Comparison of ENCODE assay signal across 8 mouse cellular contexts in genomic region chr7:121706411-121707072, GRCm38 (mm10). TPM values are rescaled to one million over a fixed set of nuclear protein-coding genes. Genes with fewer than 3 reads are reported as not detected.
A peak's percentile ranks its signal among the peaks of the same experiment; 100 is the strongest.
DNase-seq lines count a peak whose midpoint lies in the region; ATAC-seq and TF ChIP-seq lines count a peak whose summit lies in the region.

No protein-coding gene starts in this region.

- peaks cover 15% of the 10 kb centered on the region for H3K27me3 ChIP-seq in CH12.LX (replicated peaks)
- peaks cover 30% of the 10 kb centered on the region for H3K27me3 ChIP-seq in erythroblast, embryonic 14.5 days (ENCODE audit: control insufficient read depth)
- H3K27me3 ChIP-seq in heart, embryonic 15.5 days = peaks cover 11% of the 10 kb centered on the region; the same call in 1 of the 2 replicates
- no peaks in the 10 kb centered on the region for H3K27me3 ChIP-seq in neural tube, embryonic 14.5 days (ENCODE audit: control insufficient read depth, insufficient read depth, low read length)
- H3K27me3 ChIP-seq in thymus, adult 2 months (ENCODE audit: control insufficient read depth, insufficient read depth, low read length) = no peaks in the 10 kb centered on the region

- peak; percentile 57 for ATAC-seq in heart, embryonic 15.5 days (replicated peaks; ENCODE audit: insufficient number of reproducible peaks, insufficient read depth, low FRiP score, low read depth)
- ATAC-seq in neural tube, embryonic 14.5 days (ENCODE audit: low read depth) = peak; percentile 34

- peak overlapping the region; percentile 67 to 93 (median 83) for H3K4me3 ChIP-seq in CH12.LX (replicated peaks in 1 of 3; ENCODE audit: low read depth in 2 of 3, low read length in 2 of 3, poor library complexity in 1 of 3)
- H3K4me3 ChIP-seq in erythroblast, embryonic 14.5 days (replicated peaks) = peak overlapping the region; percentile 86
- H3K4me3 ChIP-seq in heart, embryonic 15.5 days = peak overlapping the region; percentile 68
- H3K4me3 ChIP-seq in neural tube, embryonic 14.5 days (ENCODE audit: low read depth, low read length) = peak overlapping the region; percentile 93
- H3K4me3 ChIP-seq in thymus, adult 2 months (ENCODE audit: control insufficient read depth, insufficient read depth, low read length) = peak overlapping the region; percentile 75

- H3K9me3 ChIP-seq in CH12.LX (replicated peaks; ENCODE audit: low read length) = no peaks in the 10 kb centered on the region
- H3K9me3 ChIP-seq in erythroblast, embryonic 14.5 days (ENCODE audit: control insufficient read depth, low read length) = no peaks in the 10 kb centered on the region
- no peaks in the 10 kb centered on the region for H3K9me3 ChIP-seq in heart, embryonic 15.5 days (replicated peaks)
- no peaks in the 10 kb centered on the region for H3K9me3 ChIP-seq in neural tube, embryonic 14.5 days (ENCODE audit: control insufficient read depth, low read length)

- H3K79me2 ChIP-seq in CH12.LX (replicated peaks; ENCODE audit: control insufficient read depth, extremely low read depth, insufficient read depth, poor library complexity, severe bottlenecking) = peaks cover 15% of the 10 kb centered on the region

- WGBS in heart, embryonic 15.5 days = under 1% methylated on average over 68 of the region's 77 CpGs
- under 1% methylated on average over 62 of the region's 77 CpGs for WGBS in neural tube, embryonic 14.5 days
- WGBS in thymus, adult 2 months = 4% methylated on average over 77 of the region's 77 CpGs

- peaks cover 0 to 27% of the 10 kb centered on the region in 2 experiments for H3K36me3 ChIP-seq in CH12.LX (replicated peaks in 1 of 2; ENCODE audit: control insufficient read depth in 1 of 2, insufficient read depth in 1 of 2, low read length in 1 of 2)
- H3K36me3 ChIP-seq in erythroblast, embryonic 14.5 days (ENCODE audit: control insufficient read depth) = peaks cover 27% of the 10 kb centered on the region
- H3K36me3 ChIP-seq in heart, embryonic 15.5 days = no peaks in the 10 kb centered on the region
- H3K36me3 ChIP-seq in neural tube, embryonic 14.5 days (ENCODE audit: control insufficient read depth, insufficient read depth, low read length) = no peaks in the 10 kb centered on the region
- no peaks in the 10 kb centered on the region for H3K36me3 ChIP-seq in thymus, adult 2 months (ENCODE audit: control insufficient read depth, insufficient read depth, low read length)

- TF ChIP-seq CTCF in CH12.LX (conservative IDR thresholded peaks at IDR 0.05 in 1 of 2, IDR thresholded peaks at IDR 0.05 in 1 of 2; ENCODE audit: low read depth in 2 of 2, low read length in 2 of 2) = no peak
- no peak for TF ChIP-seq CTCF in brain, embryonic 14.5 days (IDR thresholded peaks at IDR 0.05; ENCODE audit: borderline replicate concordance, extremely low read depth, insufficient read depth, insufficient read length)
- TF ChIP-seq CTCF in thymus, adult 2 months (IDR thresholded peaks at IDR 0.05; ENCODE audit: borderline replicate concordance, control insufficient read depth, extremely low read depth, insufficient read depth, low read length, poor library complexity) = no peak

- TF ChIP-seq POLR2A in CH12.LX (IDR thresholded peaks at IDR 0.05; ENCODE audit: low read depth, low read length) = no peak
- TF ChIP-seq POLR2A in brain, embryonic 14.5 days (IDR thresholded peaks at IDR 0.05; ENCODE audit: borderline replicate concordance, extremely low read depth, insufficient read depth, insufficient read length, poor library complexity, severe bottlenecking) = no peak
- no peak for TF ChIP-seq POLR2A in thymus, adult 2 months (IDR thresholded peaks at IDR 0.05; ENCODE audit: control insufficient read depth, extremely low read depth, insufficient read depth, low read length, poor library complexity)

- TF ChIP-seq RAD21 in CH12.LX (IDR thresholded peaks at IDR 0.05; ENCODE audit: low read depth, low read length) = no peak

- dilution Hi-C loops in CH12.LX (cut with MboI; ENCODE audit: extremely low pct_ligation_motif_present, extremely low pct_unique_long_range_greater_than_20kb, low sequenced_read_pairs) = no loop called here

- H3K9ac ChIP-seq in CH12.LX (ENCODE audit: insufficient read depth, low read depth) = peak overlapping the region; percentile 65
- H3K9ac ChIP-seq in heart, embryonic 15.5 days = peak overlapping the region; percentile 64
- H3K9ac ChIP-seq in neural tube, embryonic 14.5 days (replicated peaks; ENCODE audit: low read depth, low read length) = peak overlapping the region; percentile 82

- peak overlapping the region; percentile 69 for H3K4me2 ChIP-seq in CH12.LX (ENCODE audit: insufficient read depth, low read depth, poor library complexity, severe bottlenecking)
- peak overlapping the region; percentile 99 for H3K4me2 ChIP-seq in heart, embryonic 15.5 days
- peak overlapping the region; percentile 91 for H3K4me2 ChIP-seq in neural tube, embryonic 14.5 days (ENCODE audit: low read depth, low read length)

- in situ Hi-C loops in CH12.LX (cut with MboI; ENCODE audit: low pct_ligation_motif_present, low pct_unique_long_range_greater_than_20kb, low sequenced_read_pairs) = no loop called here

- H3K27ac ChIP-seq in CH12.LX (ENCODE audit: insufficient read depth, low read depth) = no peak overlapping the region
- peak overlapping the region; percentile 67 for H3K27ac ChIP-seq in heart, embryonic 15.5 days
- peak overlapping the region; percentile 91 for H3K27ac ChIP-seq in neural tube, embryonic 14.5 days (ENCODE audit: low read depth, low read length)
- no peak overlapping the region for H3K27ac ChIP-seq in thymus, adult 2 months (ENCODE audit: control insufficient read depth, insufficient read depth, low read length)

- peaks cover 8 to 48% of the 10 kb centered on the region in 2 experiments; a peak in 3 of 4 replicates for H3K4me1 ChIP-seq in CH12.LX (ENCODE audit: control insufficient read depth in 1 of 2, insufficient read depth in 2 of 2)
- peaks cover 57% of the 10 kb centered on the region for H3K4me1 ChIP-seq in erythroblast, embryonic 14.5 days (ENCODE audit: control insufficient read depth)
- H3K4me1 ChIP-seq in heart, embryonic 15.5 days (replicated peaks) = peaks cover 28% of the 10 kb centered on the region
- H3K4me1 ChIP-seq in neural tube, embryonic 14.5 days (ENCODE audit: control insufficient read depth, insufficient read depth, low read length) = peaks cover 30% of the 10 kb centered on the region
- H3K4me1 ChIP-seq in thymus, adult 2 months (replicated peaks; ENCODE audit: control insufficient read depth, insufficient read depth, low read length) = peaks cover 8% of the 10 kb centered on the region

- peak; percentile 10 for DNase-seq in CH12.LX (ENCODE audit: extremely low read depth)
- DNase-seq in brain, embryonic 14.5 days (ENCODE audit: low read depth) = peak; percentile 55
- DNase-seq in kidney, postnatal 14 days = peak; percentile 69
- peak; percentile 60 to 72 for DNase-seq in lung, adult 18-20 months
- DNase-seq in thymus, adult 2 months = peak; percentile 36

- TF ChIP-seq EP300 in CH12.LX (IDR thresholded peaks at IDR 0.05; ENCODE audit: low read length) = no peak

TF ChIP-seq in CH12.LX, 34 proteins besides CTCF, POLR2A, EP300 and RAD21:
- TF ChIP-seq SIN3A (IDR thresholded peaks at IDR 0.05; ENCODE audit: low read length) = peak; percentile 10; the same call in 1 of the 2 replicates
- TF ChIP-seq MAX (IDR thresholded peaks at IDR 0.05; ENCODE audit: low read length) = peak; percentile 72
- peak; percentile 18; the same call in 1 of the 2 replicates for TF ChIP-seq TCF12 (IDR thresholded peaks at IDR 0.05; ENCODE audit: low read depth, low read length)
- no peak for TF ChIP-seq POLR2AphosphoS2 (IDR thresholded peaks at IDR 0.05; ENCODE audit: low read depth, low read length)
- TF ChIP-seq USF2 (conservative IDR thresholded peaks at IDR 0.05; ENCODE audit: low read depth, low read length) = no peak
- TF ChIP-seq BHLHE40 (IDR thresholded peaks at IDR 0.05; ENCODE audit: low read depth, low read length) = peak; percentile 20; the same call in 1 of the 2 replicates
- TF ChIP-seq ETS1 (conservative IDR thresholded peaks at IDR 0.05; ENCODE audit: low read depth, low read length) = no peak
- TF ChIP-seq MXI1 (IDR thresholded peaks at IDR 0.05; ENCODE audit: low read depth, low read length) = peak; percentile 60
- no peak for TF ChIP-seq SMC3 (IDR thresholded peaks at IDR 0.05; ENCODE audit: low read depth, low read length)

RNA-seq across cellular contexts. Expression of gene Usp31, which starts 0.5 kb away (rescaled TPM):
- 7.5 and 8.6 TPM in 2 replicates for total RNA-seq in CH12.LX (2012; rRNA removed)
- total RNA-seq in CH12.LX (2014; rRNA removed) = 8.0 and 9.1 TPM in 2 replicates
- polyA plus RNA-seq in CH12.LX (2012; ENCODE audit: insufficient read length, low read depth) = 6.4 and 7.8 TPM in 2 replicates
- polyA plus RNA-seq in brain, embryonic 14.5 days (2012; rRNA removed) = 10.1 and 13.2 TPM in 2 replicates
- polyA plus RNA-seq in erythroblast, embryonic 14.5 days (2012) = 0.05 and 0.07 TPM in 2 replicates
- polyA plus RNA-seq in heart, embryonic 15.5 days (2015; fragmentation: Nextera tagmentation; extraction: Ambion mirVana) = 1.3 and 1.4 TPM in 2 replicates
- 6.0 and 7.5 TPM in 2 replicates for polyA plus RNA-seq in neural tube, embryonic 14.5 days (2014; fragmentation: Nextera tagmentation; extraction: Ambion mirVana)
- 7.1 and 11.3 TPM in 2 replicates for polyA plus RNA-seq in thymus, adult 2 months (2012; rRNA removed)

RNA-seq across cellular contexts. Expression of gene Scnn1g, which starts 27.7 kb away (rescaled TPM):
- total RNA-seq in CH12.LX (2012; rRNA removed) (not detected in 2 replicates), CH12.LX (2014; rRNA removed) (not detected in 2 replicates)
- not detected in 2 replicates for polyA plus RNA-seq in CH12.LX (2012; ENCODE audit: insufficient read length, low read depth)
- 0.04 TPM in 1 of 2 replicates, not detected in the other for polyA plus RNA-seq in brain, embryonic 14.5 days (2012; rRNA removed)
- polyA plus RNA-seq in erythroblast, embryonic 14.5 days (2012) = not detected in 2 replicates
- polyA plus RNA-seq in heart, embryonic 15.5 days (2015; fragmentation: Nextera tagmentation; extraction: Ambion mirVana) = 0.25 and 0.77 TPM in 2 replicates
- 0.12 TPM in 1 of 2 replicates, not detected in the other for polyA plus RNA-seq in neural tube, embryonic 14.5 days (2014; fragmentation: Nextera tagmentation; extraction: Ambion mirVana)
- 0.61 and 1.3 TPM in 2 replicates for polyA plus RNA-seq in thymus, adult 2 months (2012; rRNA removed)

Comparison
In these comparisons a context has a peak if more than half of its experiments do, and no peak if none do; other contexts are left out.
1. DNase-seq: peak in every context shown above with its lines; median percentile 69 in kidney, postnatal 14 days; 66 in lung, adult 18-20 months; 55 in brain, embryonic 14.5 days; 36 in thymus, adult 2 months; 10 in CH12.LX.
2. H3K27ac ChIP-seq: peak in heart, embryonic 15.5 days (single experiment) and neural tube, embryonic 14.5 days (single experiment); none in CH12.LX (single experiment) and thymus, adult 2 months (single experiment).
3. Peak in every context shown above with its lines, with median percentiles within 50 percentile points of each other: H3K4me2 ChIP-seq, H3K4me3 ChIP-seq and H3K9ac ChIP-seq.